Mouse (Mus musculus): ENCODE measurements around the gene Mospd1.

- TF ChIP-seq TBP (IDR thresholded peaks at IDR 0.05; ENCODE audit: low read depth, low read length) (no peak), KAT2A (conservative IDR thresholded peaks at IDR 0.05; ENCODE audit: low read depth, low read length) (no peak), MAFK (IDR thresholded peaks at IDR 0.05; ENCODE audit: borderline replicate concordance, low read depth, low read length) (no peak), ZNF384 (IDR thresholded peaks at IDR 0.05; ENCODE audit: low read depth, low read length) (no peak), CTCF (IDR thresholded peaks at IDR 0.05 in 2 of 3, conservative IDR thresholded peaks at IDR 0.05 in 1 of 3; ENCODE audit: control insufficient read depth in 1 of 3, insufficient read depth in 1 of 3, low read depth in 2 of 3, low read length in 3 of 3, poor library complexity in 1 of 3, severe bottlenecking in 1 of 3) (no peak), RCOR1 (IDR thresholded peaks at IDR 0.05; ENCODE audit: low read depth, low read length) (no peak), MEF2A (IDR thresholded peaks at IDR 0.05; ENCODE audit: extremely low read depth, insufficient replicate concordance, low read depth, low read length, poor library complexity, severe bottlenecking) (no peak), POLR2A (IDR thresholded peaks at IDR 0.05; ENCODE audit: control insufficient read depth in 1 of 2, insufficient read depth in 1 of 2, low read depth in 1 of 2, low read length in 2 of 2, poor library complexity in 1 of 2) (no peak), USF1 (IDR thresholded peaks at IDR 0.05; ENCODE audit: low read depth, low read length) (no peak), USF2 (IDR thresholded peaks at IDR 0.05; ENCODE audit: borderline replicate concordance in 1 of 2, insufficient read depth in 1 of 2, low read depth in 1 of 2, low read length in 2 of 2) (no peak), EP300 (IDR thresholded peaks at IDR 0.05; ENCODE audit: low read depth in 1 of 2, low read length in 2 of 2) (no peak), GABPA (IDR thresholded peaks at IDR 0.05; ENCODE audit: low read depth, low read length) (no peak)
These were observed 16.1 kb upstream of the Mospd1 start for GRCm38 (mm10) chrX:53386362-53386761.
